Mouse (Mus musculus) C2C12 (cell line): ENCODE measurements around the gene Sf3a2.

ENCODE experiments used
- CTCF ChIP-seq: IDR thresholded peaks from one replicate; pipeline ENCODE4 v1.5.1; 2011; ENCODE audit not compliant: control insufficient read depth, insufficient read depth, insufficient read length
- USF1 ChIP-seq: IDR thresholded peaks from one replicate; pipeline ENCODE4 v1.6.1; 2011; ENCODE audit warnings: low read depth, mild to moderate bottlenecking, control low read depth, moderate library complexity

DNA sequence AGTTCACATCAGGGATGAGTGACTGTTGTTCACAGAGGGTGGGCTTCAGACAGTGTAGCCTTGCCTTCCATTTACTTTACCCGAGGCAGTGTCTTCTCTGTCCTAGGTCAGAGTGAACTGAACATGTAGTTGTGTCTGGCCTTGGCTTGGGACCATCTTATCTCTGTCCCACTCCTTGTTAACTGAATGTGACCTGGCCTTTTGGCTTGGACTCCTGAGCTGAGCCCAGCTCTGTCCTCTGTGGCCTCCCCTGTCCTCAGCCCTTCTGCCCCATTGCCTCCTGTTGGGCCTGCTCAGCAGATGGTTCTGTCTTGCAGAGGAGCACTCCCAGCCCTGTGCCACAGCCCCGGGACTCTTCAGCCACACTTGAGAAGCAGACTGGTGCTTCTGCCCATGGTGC is 10.5 kb upstream of the Sf3a2 start:
- TF ChIP-seq CTCF, result no peak
- no peak for TF ChIP-seq USF1
